Mouse (Mus musculus) layer of hippocampus, postnatal 10 days (tissue): Measurements from ENCODE around the gene Sap18b. TPM values are rescaled to one million over a fixed set of nuclear protein-coding genes. Genes with fewer than 3 reads are reported as not detected.

ENCODE experiments used
- DNase-seq, 2 experiments: peaks; one replicate each; pipeline ENCODE4 v3.0.0; 2021; ENCODE audit warnings: low spot score in 2 of 2
- total RNA-seq, 2 experiments: library from RNA; stranded (reverse); gene quantifications; 2 replicates each; pipeline ENCODE4 v1.2.3; 2021

Gene Sap18b
- total RNA-seq, 2 experiments from 2014 or later: 165 to 170 TPM

DNA sequence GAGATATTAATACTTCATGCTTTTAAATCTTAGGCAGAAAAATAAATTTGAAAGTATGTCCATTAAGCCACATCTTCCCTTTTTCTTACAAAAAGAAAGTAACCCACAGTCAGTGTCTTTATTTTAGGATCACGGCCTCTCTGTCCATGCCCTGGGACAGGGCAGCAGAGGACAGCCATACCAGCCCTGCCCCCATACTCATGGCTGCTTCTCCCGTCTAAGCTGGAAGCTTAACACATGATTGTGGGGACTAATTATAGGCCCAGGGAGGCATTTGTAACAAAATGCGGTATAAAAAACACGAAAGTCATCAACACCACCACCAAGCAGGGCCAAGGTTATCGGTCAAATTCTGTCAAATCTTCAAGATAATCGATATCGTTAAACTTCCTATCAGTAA, 50.1 kb downstream of the Sap18b start:
- no peak for DNase-seq

Other genes starting within 250 kb of the Sap18b start
- gene Prss54, start 249.0 kb upstream of the Sap18b start, total RNA-seq: not detected
- gene Gins3, start 191.9 kb upstream of the Sap18b start, total RNA-seq: 1 to 10 TPM; 2.5 to 2.6 TPM
- gene Ndrg4, start 148.4 kb upstream of the Sap18b start, total RNA-seq: 1,000 to 10,000 TPM; 1,214 to 1,219 TPM
- 10 to 100 TPM; 21.7 to 27.4 TPM for gene Setd6, start 109.5 kb upstream of the Sap18b start, total RNA-seq
- 100 to 1,000 TPM; 134 to 144 TPM for gene Cnot1, start 17.9 kb upstream of the Sap18b start, total RNA-seq
- 10 to 100 TPM; 30.8 to 34.1 TPM for gene Slc38a7, start 28.2 kb downstream of the Sap18b start, total RNA-seq
- 100 to 1,000 TPM; 196 to 216 TPM for gene Got2, start 63.2 kb downstream of the Sap18b start, total RNA-seq